Mouse (Mus musculus): Measurements from ENCODE around the gene Plb1.

DNA sequence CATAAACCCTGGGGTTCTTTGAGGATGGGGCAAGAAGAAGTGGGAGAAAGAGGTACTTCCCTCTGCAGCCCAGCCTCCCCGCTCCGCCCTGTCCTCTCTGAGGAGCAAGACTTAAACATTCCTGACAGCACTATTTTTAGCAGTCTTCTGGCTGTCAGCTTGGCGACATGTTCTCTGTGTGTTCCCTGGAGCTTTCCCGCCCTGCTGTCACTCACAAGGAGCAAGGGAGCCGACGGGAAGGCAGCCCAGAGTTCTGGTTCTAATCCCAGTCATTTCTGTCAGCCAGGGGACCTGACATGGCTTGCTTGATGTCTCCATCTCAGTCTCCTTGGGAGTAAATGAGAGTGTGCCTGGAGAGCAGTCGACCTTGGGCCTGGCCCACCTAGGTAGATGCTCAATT is 40.0 kb downstream of the Plb1 start:
- no peak for TF ChIP-seq POLR2A (IDR thresholded peaks at IDR 0.05; ENCODE audit: control insufficient read depth, low read depth, low read length)
- no peak for TF ChIP-seq CTCF (IDR thresholded peaks at IDR 0.05; ENCODE audit: control insufficient read depth, insufficient read depth, insufficient replicate concordance, low read depth, low read length)
